Mouse (Mus musculus) embryonic facial prominence, embryonic 14.5 days (tissue): Measurements from ENCODE around the gene Itga9. TPM values are rescaled to one million over a fixed set of nuclear protein-coding genes. Genes with fewer than 3 reads are reported as not detected.
A peak's percentile ranks its signal among the peaks of the same experiment; 100 is the strongest.
"Not testable (repeated sequence)": the region's sequence is repeated elsewhere in the genome, so short reads cannot be mapped to it uniquely, and the experiment has no call there.

ENCODE experiments used
- ATAC-seq: fragments of 200-750 bp; cut with Nextera tagmentation; 2 replicates; pipeline ENCODE4 v1.8.0; 2017; ENCODE audit warnings: low read depth, moderate number of reproducible peaks, moderate TSS enrichment
- DNase-seq: peaks from one replicate; pipeline ENCODE4 v3.0.0-alpha.2; 2015; ENCODE audit warnings: low spot score
- H3K27ac ChIP-seq: fragments of 300-500 bp; sonication (generic); replicated peaks from 2 replicates; pipeline ENCODE4 v1.5.1; 2014; ENCODE audit warnings: low read depth, mild to moderate bottlenecking, low read length, moderate library complexity
- H3K27me3 ChIP-seq: fragments of 300-500 bp; sonication (generic); replicated peaks from 2 replicates; pipeline ENCODE4 v1.6.1; 2014; ENCODE audit warnings: low read length; ENCODE audit not compliant: control insufficient read depth, insufficient read depth
- H3K36me3 ChIP-seq: fragments of 300-500 bp; sonication (generic); 2 replicates; pipeline ENCODE4 v1.6.1; 2014; ENCODE audit warnings: low read length, mixed read lengths; ENCODE audit not compliant: control insufficient read depth, insufficient read depth
- H3K4me1 ChIP-seq: fragments of 300-500 bp; sonication (generic); 2 replicates; pipeline ENCODE4 v1.6.1; 2014; ENCODE audit warnings: antibody characterized with exemption, low read length; ENCODE audit not compliant: control insufficient read depth, insufficient read depth
- H3K4me2 ChIP-seq: fragments of 300-500 bp; sonication (generic); 2 replicates; pipeline ENCODE4 v1.6.1; 2014; ENCODE audit warnings: low read depth, mild to moderate bottlenecking, low read length, moderate library complexity, mixed read lengths
- H3K4me3 ChIP-seq: fragments of 300-500 bp; sonication (generic); 2 replicates; pipeline ENCODE4 v1.5.1; 2014; ENCODE audit warnings: low read depth, mild to moderate bottlenecking, low read length
- H3K9ac ChIP-seq: fragments of 300-500 bp; sonication (generic); 2 replicates; pipeline ENCODE4 v1.6.1; 2014; ENCODE audit warnings: low read depth, mild to moderate bottlenecking, low read length, moderate library complexity, mixed read lengths
- H3K9me3 ChIP-seq: fragments of 300-500 bp; sonication (generic); 2 replicates; pipeline ENCODE4 v1.6.1; 2016; ENCODE audit warnings: low read length; ENCODE audit not compliant: control insufficient read depth
- WGBS: fragments of 180-500 bp; shearing (Covaris S2); extraction: QIAGEN DNeasy Blood & Tissue Kit; methylation state at CpG from one replicate; pipeline ENCODE4 v1.1.7; 2014; 5-methylcytosine and 5-hydroxymethylcytosine counted together
- polyA plus RNA-seq: library from polyadenylated mRNA; unstranded; fragments of >200 nt; fragmentation: Nextera tagmentation; extraction: Ambion mirVana; gene quantifications from 2 replicates; pipeline ENCODE4 v1.2.1, GENCODE M21; 2014

Gene Itga9
- polyA plus RNA-seq, 1 experiment from 2014 or later: 13.7 TPM

- H3K4me3 ChIP-seq: no peak overlapping the region
- H3K4me2 ChIP-seq: peak overlapping the region; percentile 2; the same call in 1 of the 2 replicates
- H3K4me1 ChIP-seq: peaks cover 24% of the 10 kb centered on the region
- H3K9me3 ChIP-seq: no peaks in the 10 kb centered on the region
- 0 out of 2 replicates have a peak overlapping the region, but pooled peaks have one; percentile 13 for H3K27ac ChIP-seq
- peak; percentile 52 for ATAC-seq
- H3K27me3 ChIP-seq: no peaks in the 10 kb centered on the region
- H3K9ac ChIP-seq: no peak overlapping the region
- 24% methylated on average over 13 of the region's 13 CpGs for WGBS
- DNase-seq: peak; percentile 68
- H3K36me3 ChIP-seq: no peaks in the 10 kb centered on the region
Measured at GRCm38 (mm10) chr9:118592585-118593249, 13.8 kb upstream of the Itga9 start.

- Histone ChIP-seq H3K27ac (0 out of 2 replicates have a peak overlapping the region, but pooled peaks have one; percentile 17), H3K4me2 (no peak overlapping the region), H3K9me3 (no peaks in the 10 kb centered on the region), H3K4me3 (no peak overlapping the region), H3K27me3 (no peaks in the 10 kb centered on the region), H3K9ac (no peak overlapping the region), H3K36me3 (no peaks in the 10 kb centered on the region), H3K4me1 (peaks cover 24% of the 10 kb centered on the region)
- DNase-seq (peak; percentile 45), ATAC-seq (no peak)
- 66% methylated on average over 8 of the region's 8 CpGs for WGBS
Measured at GRCm38 (mm10) chr9:118593443-118593842, 13.0 kb upstream of the Itga9 start.

GRCm38 (mm10) chr9:118596767-118597166 lies 9.7 kb upstream of the Itga9 start:
- Histone ChIP-seq H3K27me3 (no peaks in the 10 kb centered on the region), H3K4me1 (peaks cover 19% of the 10 kb centered on the region), H3K4me2 (no peak overlapping the region), H3K4me3 (no peak overlapping the region), H3K9ac (no peak overlapping the region), H3K9me3 (no peaks in the 10 kb centered on the region), H3K36me3 (no peaks in the 10 kb centered on the region), H3K27ac (no peak overlapping the region)
- DNase-seq (no peak), ATAC-seq (no peak)
- 77% methylated on average over 7 of the region's 7 CpGs for WGBS

GRCm38 (mm10) chr9:118600393-118600792 lies 6.1 kb upstream of the Itga9 start:
- not testable (repeated sequence) for H3K27me3 ChIP-seq, H3K9ac ChIP-seq, H3K27ac ChIP-seq, H3K36me3 ChIP-seq, H3K9me3 ChIP-seq, H3K4me3 ChIP-seq, DNase-seq, H3K4me2 ChIP-seq, H3K4me1 ChIP-seq, ATAC-seq
- 78% methylated on average over 3 of the region's 3 CpGs for WGBS

- ATAC-seq (no peak), DNase-seq (no peak)
- no peaks in the 10 kb centered on the region for H3K36me3 ChIP-seq
- no peaks in the 10 kb centered on the region for H3K9me3 ChIP-seq
- no peak overlapping the region for H3K4me3 ChIP-seq
- no peak overlapping the region for H3K27ac ChIP-seq
- peaks cover 5% of the 10 kb centered on the region; the same call in 1 of the 2 replicates for H3K4me1 ChIP-seq
- H3K9ac ChIP-seq: no peak overlapping the region
- 71% methylated on average over 5 of the region's 5 CpGs for WGBS
- H3K27me3 ChIP-seq: no peaks in the 10 kb centered on the region
- no peak overlapping the region for H3K4me2 ChIP-seq
Measured at GRCm38 (mm10) chr9:118602576-118602975, 3.9 kb upstream of the Itga9 start.

GRCm38 (mm10) chr9:118606817-118607371 lies 404 bp downstream of the Itga9 start:
- H3K36me3 ChIP-seq: no peaks in the 10 kb centered on the region
- WGBS: 0% methylated on average over 18 of the region's 68 CpGs
- H3K4me2 ChIP-seq: peak overlapping the region; percentile 88
- H3K9ac ChIP-seq: peak overlapping the region; percentile 92
- H3K9me3 ChIP-seq: no peaks in the 10 kb centered on the region
- peak; percentile 42 for ATAC-seq
- peak overlapping the region; percentile 57 for H3K27ac ChIP-seq
- no peaks in the 10 kb centered on the region for H3K27me3 ChIP-seq
- peak overlapping the region; percentile 73 for H3K4me3 ChIP-seq
- no peak for DNase-seq
- H3K4me1 ChIP-seq: peaks cover 20% of the 10 kb centered on the region

GRCm38 (mm10) chr9:118607701-118608401 lies 1.4 kb downstream of the Itga9 start:
- Histone ChIP-seq H3K4me1 (peaks cover 28% of the 10 kb centered on the region), H3K36me3 (no peaks in the 10 kb centered on the region), H3K4me2 (peak overlapping the region; percentile 88), H3K4me3 (peak overlapping the region; percentile 73), H3K9me3 (no peaks in the 10 kb centered on the region), H3K9ac (peak overlapping the region; percentile 92), H3K27ac (no peak overlapping the region), H3K27me3 (0 out of 2 replicates have a peak, but pooled peaks cover 3% of the 10 kb centered on the region)
- no peak for DNase-seq
- ATAC-seq: no peak
- WGBS: 32% methylated on average over 16 of the region's 16 CpGs

- no peak overlapping the region for H3K9ac ChIP-seq
- peak overlapping the region; percentile 39 for H3K4me2 ChIP-seq
- ATAC-seq (no peak), DNase-seq (no peak)
- no peaks in the 10 kb centered on the region for H3K36me3 ChIP-seq
- 0 out of 2 replicates have a peak, but pooled peaks cover 3% of the 10 kb centered on the region for H3K27me3 ChIP-seq
- H3K4me3 ChIP-seq: no peak overlapping the region
- H3K27ac ChIP-seq: no peak overlapping the region
- H3K9me3 ChIP-seq: no peaks in the 10 kb centered on the region
- WGBS: 48% methylated on average over 4 of the region's 4 CpGs
- peaks cover 29% of the 10 kb centered on the region for H3K4me1 ChIP-seq
Measured at GRCm38 (mm10) chr9:118608556-118608955, 2.1 kb downstream of the Itga9 start.
